Mouse (Mus musculus) activated CD4-positive, CD25-positive, alpha-beta regulatory T cell, adult 9 weeks (primary cell): ENCODE results near the gene Itgb4. TPM values are rescaled to one million over a fixed set of nuclear protein-coding genes. Genes with fewer than 3 reads are reported as not detected.

Experiments
- polyA plus RNA-seq: library from polyadenylated mRNA; unstranded; fragments of 100-300 nt; shearing (Covaris generic); gene quantifications from one replicate; pipeline ENCODE4 v1.2.1, GENCODE M21; 2017

Itgb4 gene
- not detected for polyA plus RNA-seq

DNA sequence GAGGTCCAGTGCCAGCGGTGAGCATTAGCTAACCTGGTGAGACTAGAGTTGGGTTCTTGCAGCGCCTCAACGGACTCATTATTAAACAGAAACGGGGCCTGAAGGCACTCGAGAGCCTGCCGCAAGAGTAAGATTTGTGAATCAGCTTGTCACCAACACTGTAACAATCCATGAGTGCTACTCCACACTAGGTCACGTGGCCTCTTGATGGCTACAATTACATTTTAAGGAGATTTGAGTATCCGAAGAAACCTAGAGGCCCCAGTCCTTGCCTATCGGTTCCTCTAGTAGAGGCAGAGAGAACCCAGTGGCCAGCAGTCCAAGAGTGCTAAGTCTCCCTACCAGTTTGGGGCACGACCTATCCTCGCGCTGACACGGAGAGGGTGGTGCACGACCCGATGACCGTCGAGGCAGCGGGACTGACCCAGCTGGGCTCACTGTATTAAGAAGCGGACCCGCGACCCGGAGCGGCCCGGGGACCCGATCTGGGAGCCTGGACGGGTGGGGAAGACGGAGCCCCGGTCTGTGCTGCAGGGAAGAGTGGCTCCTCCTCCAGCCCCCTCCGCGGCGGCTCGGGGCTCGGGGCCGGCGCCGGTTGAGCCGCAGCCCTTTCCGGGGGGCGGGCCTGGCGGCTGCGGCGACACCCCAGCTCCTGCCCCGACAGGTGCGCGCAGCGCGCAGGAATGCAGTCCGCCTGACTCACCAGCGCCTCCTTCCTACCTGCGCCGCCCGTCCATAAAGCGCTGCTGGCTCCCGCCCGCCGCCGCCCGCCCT lies at the start of gene Itgb4:
Gene Itgb4, plus strand, starts transcription at position 401 of the 774 bp plus-strand sequence.

DNA sequence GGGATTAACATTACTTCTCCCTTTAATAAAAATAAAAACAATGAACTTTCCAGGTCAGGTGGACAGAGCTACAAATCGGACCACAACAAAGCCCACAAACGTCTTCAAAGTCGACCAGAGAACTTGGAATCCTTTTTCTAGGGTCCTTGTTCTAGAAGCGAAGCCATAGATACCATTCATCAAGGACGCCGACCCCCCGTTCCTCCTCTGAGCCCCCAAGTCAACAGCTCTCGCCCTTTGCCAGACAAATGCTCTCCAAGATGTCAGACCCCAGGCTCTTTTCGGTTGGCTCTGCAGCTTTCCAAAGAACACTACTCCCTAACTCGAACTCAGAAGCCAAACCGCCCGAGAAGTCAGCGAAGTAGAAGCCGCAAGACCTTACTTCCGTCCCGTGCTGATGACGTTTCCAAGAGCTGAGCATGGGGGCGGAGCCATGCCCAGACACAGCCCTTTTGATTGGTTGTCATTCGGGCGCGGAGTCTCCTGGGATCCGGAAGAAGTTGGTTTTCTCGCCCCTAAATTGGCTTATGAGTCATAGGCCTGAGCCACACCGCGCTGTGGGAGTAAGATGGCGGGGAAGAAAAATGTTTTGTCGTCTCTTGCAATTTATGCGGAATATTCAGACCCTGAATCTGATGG lies 41.3 kb upstream of the Itgb4 start, which contains the start of the genes Sap30bp and Recql5:
Gene Sap30bp, plus strand, starts transcription at position 175 of the 639 bp plus-strand sequence.
Gene Recql5, minus strand, starts transcription at position 370 of the 639 bp plus-strand sequence.

DNA sequence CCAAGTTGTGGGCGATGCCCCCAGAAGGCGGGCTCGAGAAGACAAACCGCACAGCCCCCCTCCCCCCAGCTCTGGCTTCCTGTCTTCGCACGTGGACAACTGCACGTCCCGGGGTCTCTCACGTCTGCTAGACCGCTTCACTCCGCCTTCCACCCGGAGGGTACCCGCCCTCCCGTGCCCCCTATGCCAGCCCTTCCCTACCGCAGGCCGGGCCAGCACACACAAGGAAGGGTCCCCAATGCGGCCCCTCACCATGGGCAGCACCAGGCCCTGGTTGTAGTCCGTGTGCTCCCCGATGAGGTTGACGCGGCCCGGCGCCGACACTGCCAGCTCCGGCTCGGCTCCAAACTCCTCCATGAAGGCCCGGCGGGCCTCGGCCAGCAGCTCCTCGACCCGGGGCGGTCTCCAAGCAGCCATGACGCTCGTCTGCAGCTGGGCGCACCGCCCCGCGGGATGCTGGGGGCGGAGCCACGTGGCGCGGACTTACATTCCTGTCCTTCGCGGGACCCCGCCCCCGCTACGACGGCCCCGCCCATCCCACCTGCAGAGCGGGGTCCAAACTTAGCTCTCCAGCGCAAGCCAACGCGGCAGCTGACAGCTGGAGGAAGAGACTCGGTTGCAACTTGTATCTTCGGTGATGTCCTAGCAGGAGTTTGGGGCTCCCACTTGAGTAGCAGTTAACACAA lies 37.9 kb downstream of the Itgb4 start, which contains the start of gene Galk1:
Gene Galk1, minus strand, starts transcription at position 458 of the 686 bp plus-strand sequence.

DNA sequence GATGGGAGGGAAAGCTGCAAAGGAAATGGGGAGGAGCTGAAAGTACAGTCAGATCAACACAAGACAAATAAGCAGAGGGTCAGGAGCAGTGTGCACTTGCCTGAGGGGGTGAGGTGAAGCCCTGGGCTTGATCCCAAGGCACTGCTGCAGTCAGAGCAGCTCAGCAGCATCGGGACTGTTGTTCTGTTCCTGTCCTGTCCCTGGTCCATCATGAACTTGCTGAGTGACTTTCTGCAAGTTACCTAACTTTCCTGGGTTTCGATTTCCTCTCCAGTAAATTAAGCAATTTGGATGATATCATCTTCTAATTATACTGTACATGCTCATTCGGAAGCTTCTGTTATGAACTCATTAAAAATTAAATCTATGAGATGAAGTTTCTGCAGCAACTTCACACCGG lies 53.2 kb downstream of the Itgb4 start, which contains the start of gene H3f3b:
Gene H3f3b, minus strand, starts transcription at position 207 of the 400 bp plus-strand sequence.

DNA sequence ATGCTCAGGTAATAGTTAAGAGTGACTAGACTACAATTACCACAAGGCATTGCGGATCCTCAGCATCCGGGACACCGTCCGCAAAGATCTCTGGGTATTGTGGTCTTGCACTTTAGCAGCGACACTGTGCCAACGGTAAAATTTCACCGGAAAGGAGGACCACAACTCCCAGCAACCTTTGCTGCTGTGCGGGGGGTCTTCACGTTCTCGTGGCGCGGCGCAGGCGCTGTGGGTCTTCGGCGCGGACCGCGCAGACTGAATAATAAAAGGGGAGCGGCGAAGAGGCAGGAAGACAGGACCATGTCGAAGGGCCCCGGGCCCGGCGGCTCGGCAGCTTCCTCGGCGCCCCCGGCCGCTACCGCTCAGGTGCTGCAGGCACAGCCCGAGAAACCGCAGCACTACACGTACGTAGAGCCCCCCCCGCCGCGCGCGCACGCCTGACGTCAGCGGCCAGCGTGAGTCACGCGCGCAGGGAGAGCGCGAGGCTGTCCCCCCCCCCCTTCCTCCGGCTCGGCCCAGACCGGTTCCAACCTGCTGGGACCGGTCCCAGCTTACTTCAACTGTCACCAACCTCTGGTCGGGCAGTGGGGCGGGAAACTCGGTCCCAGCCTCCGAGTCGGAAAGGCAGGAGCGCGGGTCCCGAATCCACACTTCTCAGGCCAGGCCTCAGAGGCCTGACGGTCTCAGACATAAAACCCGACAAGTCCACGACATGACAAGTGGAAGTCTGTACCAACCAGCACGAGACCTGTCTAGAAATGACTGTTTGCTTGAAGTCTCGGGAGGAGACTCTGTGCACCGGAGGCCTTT lies 55.8 kb downstream of the Itgb4 start, which contains the start of gene Unk:
Gene Unk, plus strand, starts transcription at position 235 of the 810 bp plus-strand sequence.

Other genes with a start within 250 kb of the Itgb4 start
- 34.3 TPM for gene Tmem94, start 209.3 kb upstream of the Itgb4 start, polyA plus RNA-seq
- 4.3 TPM for gene Caskin2, start 161.1 kb upstream of the Itgb4 start, polyA plus RNA-seq
- 20.1 TPM for gene Tsen54, start 160.0 kb upstream of the Itgb4 start, polyA plus RNA-seq
- 35.7 TPM for gene Llgl2, start 150.7 kb upstream of the Itgb4 start, polyA plus RNA-seq
- gene Myo15b, start 116.3 kb upstream of the Itgb4 start, polyA plus RNA-seq, result 0.44 TPM
- 0.86 TPM for gene Smim5, start 74.7 kb upstream of the Itgb4 start, polyA plus RNA-seq
- gene Smim6, start 62.7 kb upstream of the Itgb4 start, polyA plus RNA-seq, result 1.5 TPM
- 39.2 TPM for gene Sap30bp, start 41.4 kb upstream of the Itgb4 start, polyA plus RNA-seq
- gene Recql5, start 41.2 kb upstream of the Itgb4 start, polyA plus RNA-seq, result 25.0 TPM
- gene Galk1, start 38.0 kb downstream of the Itgb4 start, polyA plus RNA-seq, result 40.6 TPM
- 1,124 TPM for gene H3f3b, start 53.3 kb downstream of the Itgb4 start, polyA plus RNA-seq
- 41.6 TPM for gene Unk, start 55.6 kb downstream of the Itgb4 start, polyA plus RNA-seq
- gene Unc13d, start 103.3 kb downstream of the Itgb4 start, polyA plus RNA-seq, result 205 TPM
- gene Wbp2, start 112.3 kb downstream of the Itgb4 start, polyA plus RNA-seq, result 192 TPM
- gene Trim47, start 152.5 kb downstream of the Itgb4 start, polyA plus RNA-seq, result 0.44 TPM
- gene Trim65, start 156.4 kb downstream of the Itgb4 start, polyA plus RNA-seq, result 10.2 TPM
- 65.8 TPM for gene Mrpl38, start 164.2 kb downstream of the Itgb4 start, polyA plus RNA-seq
- gene Fbf1, start 193.5 kb downstream of the Itgb4 start, polyA plus RNA-seq, result 10.8 TPM
- gene Ten1, start 224.1 kb downstream of the Itgb4 start, polyA plus RNA-seq, result 65.7 TPM
- gene Acox1, start 224.3 kb downstream of the Itgb4 start, polyA plus RNA-seq, result 21.0 TPM